Mouse (Mus musculus) heart, adult 2 months (tissue): ENCODE data around the gene Dusp28.

Source experiments
- CTCF ChIP-seq: fragments of 200-600 bp; IDR thresholded peaks from 2 replicates; pipeline ENCODE4 v1.8.1; 2022; ENCODE audit warnings: antibody characterized with exemption, mild to moderate bottlenecking, moderate library complexity
- EP300 ChIP-seq: fragments of 200-500 bp; IDR thresholded peaks from 2 replicates; pipeline ENCODE4 v1.6.1; 2011; ENCODE audit warnings: low read depth, low read length, control low read depth; ENCODE audit not compliant: insufficient read depth
- POLR2A ChIP-seq: fragments of 200-500 bp; IDR thresholded peaks from 2 replicates; pipeline ENCODE4 v1.6.1; 2011; ENCODE audit warnings: mild to moderate bottlenecking, low read depth, low read length, control low read depth; ENCODE audit not compliant: insufficient read depth

GRCm38 (mm10) chr1:92877431-92877978 lies 29.3 kb upstream of the Dusp28 start:
- TF ChIP-seq CTCF, result no peak
- TF ChIP-seq POLR2A, result no peak
- TF ChIP-seq EP300, result no peak
